Mouse (Mus musculus): ENCODE measurements around the gene Prss32.
"Not testable (repeated sequence)": the region's sequence is repeated elsewhere in the genome, so short reads cannot be mapped to it uniquely, and the experiment has no call there.

DNA sequence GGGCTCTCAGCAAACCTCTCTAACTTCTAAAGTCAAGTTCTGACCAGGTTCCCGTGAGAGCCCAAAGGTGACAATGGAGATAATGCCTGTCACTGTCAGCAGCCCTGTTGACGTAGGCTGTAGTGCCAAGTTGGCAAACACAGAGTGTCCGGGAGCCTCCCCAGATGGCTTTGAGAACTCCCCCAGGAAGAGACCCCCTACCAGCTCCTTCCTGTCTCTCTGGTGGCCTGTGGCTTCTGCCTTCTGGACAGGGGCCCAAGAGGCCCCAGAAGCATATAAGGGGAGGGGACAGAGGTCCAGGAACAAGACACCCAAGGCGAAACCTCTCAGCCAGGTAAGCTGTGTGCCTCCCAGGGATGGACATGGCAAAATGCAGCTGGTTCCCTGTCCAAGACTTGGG is 36.9 kb downstream of the Prss32 start, which contains the start of the genes Dcpp1 and Dcpp2:
- TF ChIP-seq CTCF (conservative IDR thresholded peaks at IDR 0.05; ENCODE audit: low read length); NANOG (IDR thresholded peaks at IDR 0.05; ENCODE audit: borderline replicate concordance, low read length); POU5F1 (IDR thresholded peaks at IDR 0.05; ENCODE audit: borderline replicate concordance, low read length): not testable (repeated sequence)

All from E14TG2a.4 (cell line).